Mouse (Mus musculus) lung, postnatal 4 days (tissue): Measurements from ENCODE around the gene Pnp2.
"Not testable (repeated sequence)": the region's sequence is repeated elsewhere in the genome, so short reads cannot be mapped to it uniquely, and the experiment has no call there.

ENCODE experiments used
- DNase-seq, 2 experiments: peaks; one replicate each; pipeline ENCODE4 v3.0.0; 2021

The Pnp2 gene

GRCm38 (mm10) chr14:50957146-50957545, 1.4 kb downstream of the Pnp2 start:
- not testable (repeated sequence) for DNase-seq

DNA sequence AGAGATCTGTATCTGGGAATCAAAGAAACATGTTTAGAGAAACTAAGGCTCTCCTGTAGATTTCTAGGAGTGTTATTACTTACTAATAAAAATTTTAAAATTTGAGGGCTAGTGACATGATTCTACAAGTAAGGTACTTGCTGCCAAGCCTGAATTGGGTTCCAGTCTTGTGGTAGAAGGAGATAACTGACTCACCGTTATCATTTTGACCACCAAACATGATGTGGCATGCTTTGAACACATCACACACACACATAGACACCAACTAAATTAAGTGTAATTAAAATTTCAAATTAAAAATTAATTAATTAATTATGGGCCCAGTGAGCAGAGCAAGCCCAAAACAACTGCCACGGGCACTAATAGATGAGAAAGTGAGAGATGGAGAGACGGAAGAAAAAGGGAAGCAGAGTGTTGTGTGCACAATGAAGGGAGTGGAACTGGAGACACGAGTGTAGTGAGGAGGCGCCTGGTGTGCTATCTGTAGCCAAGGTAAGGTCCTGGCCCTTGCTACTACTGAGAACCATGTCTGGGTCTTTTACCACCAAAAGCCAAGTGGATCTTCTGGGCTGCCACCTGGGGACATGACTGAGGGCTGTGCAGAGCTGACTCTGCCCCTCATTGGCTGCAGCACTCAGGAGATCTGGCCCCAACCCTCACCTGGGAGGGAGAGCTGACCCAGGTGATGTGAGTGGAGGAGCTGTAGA, 2.6 kb downstream of the Pnp2 start:
- not testable (repeated sequence) for DNase-seq

- no peak for DNase-seq
Measured at GRCm38 (mm10) chr14:50968216-50968980, 12.6 kb downstream of the Pnp2 start.

GRCm38 (mm10) chr14:50969041-50969440, 13.2 kb downstream of the Pnp2 start:
- no peak for DNase-seq

DNA sequence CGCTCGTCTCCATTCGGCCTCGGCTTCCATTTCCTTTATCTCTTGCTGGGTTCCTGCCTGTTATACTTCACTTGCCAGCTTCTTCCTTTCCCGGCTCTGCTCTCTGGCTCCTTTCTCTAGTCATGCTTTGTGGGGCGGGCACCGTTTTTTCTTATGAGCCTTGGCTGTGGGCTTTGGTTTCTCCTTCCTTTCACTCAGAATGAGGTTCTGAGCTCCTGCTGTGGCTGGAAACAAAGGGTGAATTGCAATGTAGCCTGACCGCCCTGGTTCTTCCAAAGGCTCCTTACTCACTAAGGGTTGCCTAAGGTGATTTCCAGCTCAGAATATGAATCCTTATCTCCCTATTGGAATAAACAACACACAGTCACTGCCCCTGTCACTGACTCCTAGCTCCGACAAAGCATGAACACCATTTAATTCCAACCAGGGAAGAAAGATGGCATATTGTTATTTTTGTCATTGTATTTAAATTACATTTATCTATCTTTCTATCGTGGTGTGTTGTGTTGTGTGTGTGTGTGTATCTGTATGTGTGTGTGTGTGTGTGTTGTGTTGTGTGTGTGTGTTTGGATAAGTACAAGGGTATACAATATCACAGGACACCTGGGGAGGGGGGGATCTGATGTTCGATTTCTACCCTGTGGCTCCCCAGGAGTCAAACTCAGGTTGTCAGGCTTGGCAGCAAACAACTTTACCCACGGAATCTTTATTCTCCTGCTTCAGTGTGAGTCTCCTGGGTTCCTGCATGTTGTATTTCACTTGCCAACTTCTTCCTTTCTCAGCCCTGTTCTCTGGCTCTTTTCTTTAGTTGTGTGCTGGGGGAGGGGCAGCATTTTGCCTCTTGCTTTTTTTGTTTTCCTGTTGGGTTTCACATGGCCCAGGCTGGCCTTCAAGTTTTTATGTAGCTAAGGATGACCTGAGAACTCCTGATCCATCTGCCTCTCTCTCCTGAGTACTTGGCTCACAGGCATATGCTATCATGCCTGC, 14.1 kb downstream of the Pnp2 start:
- DNase-seq = peak; percentile 13 to 27

GRCm38 (mm10) chr14:50970822-50971221, 15.0 kb downstream of the Pnp2 start:
- DNase-seq = no peak

- DNase-seq = not testable (repeated sequence)
Measured at GRCm38 (mm10) chr14:50973054-50973453, 17.3 kb downstream of the Pnp2 start.

DNA sequence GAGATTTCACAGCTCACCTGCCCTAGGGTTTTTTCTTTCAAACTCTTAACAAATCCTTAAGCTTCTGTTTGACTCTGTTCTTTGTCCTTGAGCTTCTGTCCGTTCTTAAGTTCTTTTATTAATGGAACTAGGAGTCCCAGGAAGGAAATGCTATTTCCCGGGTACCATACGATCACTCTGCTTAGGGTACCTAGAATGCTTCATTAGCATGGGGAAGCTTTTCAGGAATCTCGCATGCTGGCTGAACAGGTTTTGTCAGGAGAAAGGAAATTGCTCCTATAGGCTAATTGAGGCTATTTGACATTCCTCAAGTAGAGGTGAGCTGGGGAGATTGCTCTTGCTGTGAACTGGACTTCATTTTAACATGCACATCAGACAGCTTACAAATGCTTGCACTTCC, 17.9 kb downstream of the Pnp2 start:
- DNase-seq = no peak

DNA sequence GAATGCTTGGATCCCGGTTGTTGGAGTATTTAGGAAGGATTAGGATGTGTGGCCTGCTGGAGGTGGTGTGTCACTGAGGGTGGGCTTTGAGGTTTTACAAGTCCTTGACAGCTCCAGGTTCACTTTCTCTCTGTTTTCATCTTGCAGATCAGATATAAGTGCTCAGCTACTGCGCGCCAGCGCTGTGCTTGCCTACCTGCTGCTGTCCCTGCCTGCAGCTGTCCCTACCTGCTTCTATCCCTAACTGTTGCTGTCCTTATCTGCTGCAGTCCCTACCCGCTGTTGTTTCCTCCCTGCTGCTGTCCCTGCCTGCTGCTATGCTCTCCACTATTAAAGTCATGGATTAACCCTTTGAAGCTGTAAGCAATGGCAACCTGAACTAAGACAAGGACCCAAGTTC, 19.2 kb downstream of the Pnp2 start:
- DNase-seq = no peak

DNA sequence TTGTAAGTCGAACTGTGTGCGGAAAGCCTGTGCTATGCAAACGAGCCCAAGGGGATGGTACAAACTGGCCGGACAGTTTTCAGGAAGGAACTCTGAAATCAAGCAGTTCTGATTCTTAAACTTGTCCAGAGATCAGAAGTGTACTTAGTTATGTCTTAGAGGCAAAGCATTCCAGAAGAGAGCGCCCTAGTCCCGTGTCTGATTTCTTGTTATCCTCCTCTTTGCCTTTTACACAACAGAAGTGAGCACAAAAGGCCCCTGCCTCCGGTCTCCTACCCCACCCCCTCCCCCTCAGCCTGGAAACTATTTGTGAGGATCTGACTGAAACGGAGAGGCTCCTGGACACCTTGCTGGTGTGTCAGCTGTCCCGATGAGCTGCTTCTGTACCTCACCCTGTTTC, 20.9 kb downstream of the Pnp2 start:
- DNase-seq = no peak

DNA sequence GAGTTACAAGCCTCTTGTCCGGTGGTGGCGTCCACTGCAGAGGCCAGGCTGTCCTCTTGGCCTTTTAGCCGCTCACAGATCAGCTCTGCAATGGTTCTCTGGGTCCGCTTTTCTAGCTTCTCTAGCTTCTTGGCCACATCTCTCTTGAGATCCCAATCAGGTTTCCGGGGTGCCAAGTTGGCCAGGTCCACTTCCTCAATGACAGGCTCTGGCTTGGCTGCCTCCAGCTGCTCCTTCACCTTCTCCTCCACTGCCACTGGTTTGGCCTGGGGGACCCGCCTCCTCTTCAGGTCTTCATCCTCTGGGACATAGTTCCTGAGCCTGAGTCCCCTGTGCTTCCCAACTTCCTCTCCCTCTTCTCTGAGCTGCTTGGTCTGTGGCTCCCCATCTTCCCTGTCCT, 22.7 kb downstream of the Pnp2 start:
- not testable (repeated sequence) for DNase-seq

GRCm38 (mm10) chr14:50979631-50980030, 23.8 kb downstream of the Pnp2 start:
- DNase-seq = no peak

DNA sequence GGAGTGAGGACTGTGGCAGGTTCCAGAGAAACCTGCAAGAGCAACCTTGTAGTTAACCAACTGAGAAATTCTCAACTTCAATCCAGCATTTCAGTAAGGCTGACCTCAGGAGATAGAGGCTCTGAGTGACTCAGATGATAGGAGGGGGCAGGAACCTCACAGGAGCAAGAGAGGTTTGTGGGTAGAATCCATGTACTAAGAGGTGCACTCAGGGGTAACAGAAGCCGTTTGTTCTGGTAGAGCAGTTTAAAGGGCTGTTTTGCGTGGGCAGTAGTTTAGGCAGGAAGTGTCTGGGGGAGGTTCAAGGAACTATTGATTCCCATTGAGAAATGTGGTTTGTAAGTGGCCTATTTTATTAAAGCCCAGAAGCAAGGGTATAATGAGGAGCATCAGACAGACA, 25.4 kb downstream of the Pnp2 start:
- DNase-seq = no peak

- DNase-seq = no peak
Measured at GRCm38 (mm10) chr14:50981837-50982236, 26.0 kb downstream of the Pnp2 start.

- DNase-seq = no peak
Measured at GRCm38 (mm10) chr14:50987668-50988067, 31.9 kb downstream of the Pnp2 start.

- no peak for DNase-seq
Measured at GRCm38 (mm10) chr14:50991037-50991436, 35.2 kb downstream of the Pnp2 start.

DNA sequence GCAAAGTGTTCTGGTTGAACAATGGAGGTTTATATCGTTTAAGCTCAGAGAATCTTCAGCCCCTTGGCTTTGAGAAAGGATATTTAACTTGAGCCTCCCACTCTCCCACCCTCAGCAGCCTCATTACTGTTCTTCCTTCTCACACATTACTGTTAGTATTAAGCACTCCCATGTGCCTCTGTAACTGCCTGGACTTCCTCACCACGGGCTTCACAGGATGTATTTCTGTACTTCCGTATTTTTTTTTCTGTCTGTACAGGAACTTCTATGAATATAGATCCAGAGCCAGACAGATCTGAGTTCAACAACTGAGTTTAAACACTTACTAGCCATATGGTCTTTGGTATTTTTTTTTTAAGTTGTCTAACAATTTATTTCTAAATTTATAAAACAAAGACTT, 41.3 kb downstream of the Pnp2 start:
- no peak for DNase-seq

GRCm38 (mm10) chr14:50997999-50998666, 42.3 kb downstream of the Pnp2 start:
- no peak for DNase-seq

- no peak for DNase-seq
Measured at GRCm38 (mm10) chr14:51007152-51007801, 51.5 kb downstream of the Pnp2 start, which contains the start of gene Rnase10. Gene Rnase10 (plus strand): TSS chr14:51007751.

DNA sequence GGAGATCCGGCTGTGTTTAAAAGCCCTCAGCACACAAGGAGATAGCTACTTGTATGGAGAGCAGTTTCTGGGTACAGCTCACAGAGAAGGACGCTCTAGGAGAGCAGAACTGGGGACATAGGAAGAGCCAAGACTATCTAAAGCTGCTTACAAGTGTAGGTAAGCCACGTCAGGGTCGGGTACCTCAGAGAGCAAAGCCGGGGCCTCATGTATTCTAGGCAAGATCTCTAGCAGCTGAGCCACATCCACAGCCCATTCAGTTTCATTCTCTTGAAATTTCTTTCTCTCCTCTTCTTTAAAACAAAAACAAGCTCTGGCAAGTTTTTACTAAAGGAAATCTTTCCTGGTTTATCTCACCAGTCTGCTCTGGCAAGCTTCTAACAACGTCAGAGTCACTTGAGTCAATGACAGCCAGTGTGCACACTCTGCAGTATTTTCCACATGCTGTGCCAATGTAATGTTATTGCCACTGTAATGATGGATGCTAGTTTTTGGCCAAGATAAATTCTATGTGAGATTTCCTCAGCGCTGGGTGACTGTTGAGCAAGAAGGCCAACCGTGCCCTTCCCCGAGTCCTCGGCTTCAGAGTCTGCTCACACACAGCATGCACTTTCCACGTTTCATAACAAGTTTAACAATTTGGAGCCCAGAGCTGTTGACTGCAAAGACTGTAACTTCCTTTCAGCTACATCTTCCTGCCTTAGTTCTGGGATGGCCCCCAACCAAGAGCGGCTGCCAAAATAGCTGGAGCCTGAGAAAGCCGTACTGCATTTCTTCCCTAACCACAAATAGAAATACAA, 52.3 kb downstream of the Pnp2 start:
- DNase-seq = peak; percentile 72 to 89

DNA sequence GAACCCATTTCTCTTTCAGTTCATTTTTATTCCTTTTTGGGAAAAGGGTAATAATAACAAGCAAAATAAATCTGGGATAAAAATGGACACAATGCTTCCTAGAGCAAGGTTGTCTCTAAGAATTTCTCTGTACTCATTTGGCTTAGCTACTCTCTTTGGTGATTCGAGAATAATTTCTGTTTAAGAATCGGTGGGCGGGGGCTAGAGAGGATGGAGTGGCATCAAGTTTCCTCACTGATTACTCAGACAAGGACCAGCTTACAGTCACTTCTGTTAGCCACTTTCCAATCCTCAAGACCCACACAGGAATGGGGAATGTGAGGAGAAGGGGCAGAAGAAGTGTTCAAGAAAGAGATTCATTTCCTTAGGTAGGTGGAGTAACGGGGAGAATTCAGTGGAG, 53.0 kb downstream of the Pnp2 start:
- DNase-seq = no peak
